Mouse (Mus musculus) C3H10T1/2 (cell line): Measurements from ENCODE around the gene Stra8. TPM values are rescaled to one million over a fixed set of nuclear protein-coding genes. Genes with fewer than 3 reads are reported as not detected.

Experiments used
- polyA plus RNA-seq, 2 experiments: library from polyadenylated mRNA; unstranded; fragments of >200 nt; fragmentation: generic; extraction: Trizol; gene quantifications; one replicate each; pipeline ENCODE4 v1.2.1; 2012; ENCODE audit warnings: missing spikeins in 2 of 2

The Stra8 gene
- not detected for polyA plus RNA-seq

GRCm38 (mm10) chr6:34919956-34920355, at the start of gene Stra8:
Stra8 (plus strand) TSS chr6:34920163.

DNA sequence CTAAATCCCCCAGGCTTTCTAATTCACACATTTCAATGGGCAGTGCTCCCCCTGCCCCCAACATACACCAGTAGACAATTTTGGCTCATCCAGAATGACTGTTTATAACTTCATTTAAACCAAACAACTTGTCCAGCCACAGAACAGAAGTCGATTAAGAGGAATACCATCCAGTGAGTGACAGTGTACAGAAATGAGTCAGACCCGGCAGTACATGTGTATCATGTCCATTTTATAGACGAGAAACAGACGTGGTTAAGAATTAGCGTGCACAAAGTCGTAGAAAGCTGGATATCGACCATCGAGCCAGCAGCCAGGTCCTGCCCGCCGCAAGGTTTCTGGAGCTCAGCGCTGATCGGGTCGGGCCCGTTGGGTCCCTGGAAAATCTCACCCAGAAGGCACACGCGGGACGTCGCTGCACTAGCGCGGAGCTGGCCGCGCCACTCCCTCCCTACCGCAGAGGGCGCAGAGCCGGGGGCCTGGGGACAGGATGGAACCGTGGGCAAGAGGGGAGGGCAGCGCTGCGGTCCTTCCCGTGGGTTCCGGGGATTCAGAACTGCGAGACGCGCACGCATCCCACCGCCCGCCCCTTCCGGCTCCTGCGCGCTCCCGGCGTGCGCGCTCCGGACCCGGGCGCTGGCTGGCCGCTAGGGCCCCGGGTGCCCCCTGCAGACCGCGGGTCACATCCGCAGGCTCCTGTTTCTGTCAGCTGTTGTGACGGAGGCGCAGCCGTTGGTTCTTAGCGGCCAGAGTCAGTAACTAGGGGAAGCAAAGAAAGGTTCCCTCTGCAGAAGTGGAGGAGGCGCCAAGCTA, 42.2 kb upstream of the Stra8 start, which contains the start of gene Cyren:
Gene Cyren (minus strand): TSS at position 552 of the 813 bp plus-strand sequence.

GRCm38 (mm10) chr6:34910371-34911219, 9.4 kb upstream of the Stra8 start, which contains the start of gene Wdr91:
Wdr91 (minus strand) TSS chr6:34910876.

GRCm38 (mm10) chr6:34988081-34988761, 68.3 kb downstream of the Stra8 start, which contains the start of gene Slc23a4:
Slc23a4 (minus strand) TSS chr6:34988404.

Other genes starting within 250 kb of the Stra8 start
- gene Agbl3, start 139.7 kb upstream of the Stra8 start, polyA plus RNA-seq, result 1 to 10 TPM; 1.6 to 5.2 TPM
- gene Tmem140, start 57.0 kb upstream of the Stra8 start, polyA plus RNA-seq, result 1 to 10 TPM in 1 of 2 experiments, under 1 TPM in 1; 0.19 to 8.7 TPM
- gene Cyren, start 42.1 kb upstream of the Stra8 start, polyA plus RNA-seq, result 1 to 10 TPM; 5.1 to 8.1 TPM
- 10 to 100 TPM in 1 of 2 experiments, 1 to 10 TPM in 1; 5.1 to 11.3 TPM for gene Wdr91, start 9.3 kb upstream of the Stra8 start, polyA plus RNA-seq
- gene Slc23a4, start 68.2 kb downstream of the Stra8 start, polyA plus RNA-seq, result under 1 TPM in 1 of 2 experiments, not detected in 1; 0.13 TPM
- 1 to 10 TPM; 1.6 to 6.9 TPM for gene Cnot4, start 213.6 kb downstream of the Stra8 start, polyA plus RNA-seq